Mouse (Mus musculus): ENCODE results near the gene Manbal. TPM values are rescaled to one million over a fixed set of nuclear protein-coding genes. Genes with fewer than 3 reads are reported as not detected.

Gene Manbal
- polyA plus RNA-seq, 2 experiments, result 52.8 to 82.3 TPM

- Histone ChIP-seq H3K36me3 (ENCODE audit: control insufficient read depth, insufficient read depth, low read length) (peaks cover 41% of the 10 kb centered on the region), H3K27me3 (ENCODE audit: control insufficient read depth, insufficient read depth, low read length) (no peaks in the 10 kb centered on the region), H3K9ac (ENCODE audit: low read depth, low read length, severe bottlenecking) (no peak overlapping the region), H3K4me3 (replicated peaks; ENCODE audit: low read length) (no peak overlapping the region), H3K4me2 (replicated peaks; ENCODE audit: low read depth, low read length, severe bottlenecking) (no peak overlapping the region), H3K9me3 (ENCODE audit: control insufficient read depth, low read length) (no peaks in the 10 kb centered on the region), H3K27ac (replicated peaks; ENCODE audit: low read depth, low read length) (no peak overlapping the region), H3K4me1 (ENCODE audit: control insufficient read depth, insufficient read depth, low read length) (no peaks in the 10 kb centered on the region)
- no peak for DNase-seq (ENCODE audit: low spot score)
- no peak for TF ChIP-seq POLR2A (IDR thresholded peaks at IDR 0.05; ENCODE audit: borderline replicate concordance, extremely low read depth, insufficient read depth, insufficient read length)
- ATAC-seq (ENCODE audit: low FRiP score, low read depth), result no peak
- 88% methylated on average over 2 of the region's 2 CpGs for WGBS
Observed at GRCm38 (mm10) chr2:157392331-157392730, 24.9 kb downstream of the Manbal start.

GRCm38 (mm10) chr2:157393549-157393948 lies 26.2 kb downstream of the Manbal start:
- Histone ChIP-seq H3K4me1 (ENCODE audit: control insufficient read depth, insufficient read depth, low read length) (no peaks in the 10 kb centered on the region), H3K4me2 (replicated peaks; ENCODE audit: low read depth, low read length, severe bottlenecking) (no peak overlapping the region), H3K27ac (replicated peaks; ENCODE audit: low read depth, low read length) (no peak overlapping the region), H3K9ac (ENCODE audit: low read depth, low read length, severe bottlenecking) (no peak overlapping the region), H3K4me3 (replicated peaks; ENCODE audit: low read length) (no peak overlapping the region), H3K36me3 (ENCODE audit: control insufficient read depth, insufficient read depth, low read length) (peaks cover 53% of the 10 kb centered on the region), H3K27me3 (ENCODE audit: control insufficient read depth, insufficient read depth, low read length) (no peaks in the 10 kb centered on the region), H3K9me3 (ENCODE audit: control insufficient read depth, low read length) (no peaks in the 10 kb centered on the region)
- TF ChIP-seq POLR2A (IDR thresholded peaks at IDR 0.05; ENCODE audit: borderline replicate concordance, extremely low read depth, insufficient read depth, insufficient read length), result no peak
- DNase-seq (ENCODE audit: low spot score) (no peak), ATAC-seq (ENCODE audit: low FRiP score, low read depth) (no peak)
- WGBS, result 97% methylated on average over 4 of the region's 4 CpGs

DNA sequence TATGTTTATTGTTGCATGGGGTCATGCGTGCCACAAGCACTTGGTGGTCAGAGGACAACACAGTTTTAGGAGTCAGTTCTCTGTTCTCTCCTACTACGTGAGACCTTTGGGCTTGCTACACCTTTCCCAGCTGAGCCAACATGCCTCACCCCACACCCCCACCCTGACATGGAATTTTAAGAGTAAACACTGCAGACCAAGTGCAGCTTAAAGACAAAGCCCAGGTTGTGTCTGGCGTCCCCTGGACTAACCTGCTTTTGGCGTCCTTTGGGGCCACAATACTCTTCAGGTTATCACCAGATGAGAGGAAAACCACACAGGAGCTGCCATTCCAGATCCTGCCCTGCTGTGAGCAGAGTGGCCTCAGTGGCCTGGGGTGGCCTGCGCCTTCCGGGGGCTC lies 27.5 kb downstream of the Manbal start:
- Histone ChIP-seq H3K36me3 (ENCODE audit: control insufficient read depth, insufficient read depth, low read length) (peaks cover 53% of the 10 kb centered on the region), H3K4me2 (replicated peaks; ENCODE audit: low read depth, low read length, severe bottlenecking) (no peak overlapping the region), H3K27me3 (ENCODE audit: control insufficient read depth, insufficient read depth, low read length) (no peaks in the 10 kb centered on the region), H3K4me3 (replicated peaks; ENCODE audit: low read length) (no peak overlapping the region), H3K9me3 (ENCODE audit: control insufficient read depth, low read length) (no peaks in the 10 kb centered on the region), H3K9ac (ENCODE audit: low read depth, low read length, severe bottlenecking) (no peak overlapping the region), H3K27ac (replicated peaks; ENCODE audit: low read depth, low read length) (no peak overlapping the region), H3K4me1 (ENCODE audit: control insufficient read depth, insufficient read depth, low read length) (no peaks in the 10 kb centered on the region)
- 71% methylated on average over 6 of the region's 6 CpGs for WGBS
- DNase-seq (ENCODE audit: low spot score) (no peak), ATAC-seq (ENCODE audit: low FRiP score, low read depth) (no peak)
- no peak for TF ChIP-seq POLR2A (IDR thresholded peaks at IDR 0.05; ENCODE audit: borderline replicate concordance, extremely low read depth, insufficient read depth, insufficient read length)

DNA sequence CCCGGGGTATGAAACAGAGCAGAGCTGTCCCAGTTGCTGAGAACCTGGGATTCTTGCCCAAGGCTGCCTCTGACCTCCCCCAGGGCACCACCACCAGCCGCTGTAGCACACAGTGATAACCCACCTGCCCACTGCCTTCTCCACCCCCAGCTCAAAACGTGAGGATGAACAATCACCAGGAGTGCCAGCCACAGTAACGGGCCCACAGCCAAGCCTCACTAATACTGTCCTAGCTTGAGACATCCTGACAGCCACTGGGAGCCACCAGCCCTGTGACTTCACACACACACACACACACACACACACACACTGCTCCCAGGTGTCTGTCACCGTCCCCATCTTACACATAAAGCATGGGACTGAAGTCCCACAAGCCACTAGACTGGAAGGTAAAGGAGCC lies 28.0 kb downstream of the Manbal start:
- peaks cover 48% of the 10 kb centered on the region for H3K36me3 ChIP-seq (ENCODE audit: control insufficient read depth, insufficient read depth, low read length)
- no peak for ATAC-seq (ENCODE audit: low FRiP score, low read depth)
- no peaks in the 10 kb centered on the region for H3K4me1 ChIP-seq (ENCODE audit: control insufficient read depth, insufficient read depth, low read length)
- TF ChIP-seq POLR2A (IDR thresholded peaks at IDR 0.05; ENCODE audit: borderline replicate concordance, extremely low read depth, insufficient read depth, insufficient read length), result no peak
- H3K9me3 ChIP-seq (ENCODE audit: control insufficient read depth, low read length), result no peaks in the 10 kb centered on the region
- no peak overlapping the region for H3K27ac ChIP-seq (replicated peaks; ENCODE audit: low read depth, low read length)
- DNase-seq (ENCODE audit: low spot score), result no peak
- H3K9ac ChIP-seq (ENCODE audit: low read depth, low read length, severe bottlenecking), result no peak overlapping the region
- WGBS, result 74% methylated on average over 5 of the region's 5 CpGs
- H3K4me3 ChIP-seq (replicated peaks; ENCODE audit: low read length), result no peak overlapping the region
- H3K4me2 ChIP-seq (replicated peaks; ENCODE audit: low read depth, low read length, severe bottlenecking), result no peak overlapping the region
- no peaks in the 10 kb centered on the region for H3K27me3 ChIP-seq (ENCODE audit: control insufficient read depth, insufficient read depth, low read length)

DNA sequence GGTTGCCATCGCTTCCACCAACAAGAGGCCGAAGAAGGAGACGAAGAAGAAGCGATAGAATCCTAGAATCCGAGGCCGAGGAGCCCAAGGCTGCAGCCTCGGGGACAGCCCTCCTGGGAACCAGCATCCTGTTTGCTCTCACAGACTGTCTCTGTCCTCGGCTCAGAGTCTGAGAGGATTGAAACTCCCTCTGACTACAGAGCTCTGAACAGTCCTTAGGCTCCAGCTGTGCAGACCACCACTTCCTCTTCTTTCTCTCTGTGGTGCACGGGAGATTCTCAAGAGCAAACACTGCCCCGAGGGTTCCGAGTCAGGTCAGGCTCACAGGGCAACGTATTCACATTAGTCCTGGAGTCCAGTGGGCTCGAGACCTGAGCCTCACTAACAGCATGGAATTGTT lies 28.6 kb downstream of the Manbal start:
- no peak for DNase-seq (ENCODE audit: low spot score)
- H3K9ac ChIP-seq (ENCODE audit: low read depth, low read length, severe bottlenecking), result no peak overlapping the region

GRCm38 (mm10) chr2:157397376-157397775 lies 30.0 kb downstream of the Manbal start:
- no peak overlapping the region for H3K27ac ChIP-seq (replicated peaks; ENCODE audit: low read depth, low read length)
- no peaks in the 10 kb centered on the region for H3K27me3 ChIP-seq (ENCODE audit: control insufficient read depth, insufficient read depth, low read length)
- no peak for DNase-seq (ENCODE audit: low spot score)
- 92% methylated on average over 4 of the region's 4 CpGs for WGBS
- no peaks in the 10 kb centered on the region for H3K4me1 ChIP-seq (ENCODE audit: control insufficient read depth, insufficient read depth, low read length)
- no peak for TF ChIP-seq POLR2A (IDR thresholded peaks at IDR 0.05; ENCODE audit: borderline replicate concordance, extremely low read depth, insufficient read depth, insufficient read length)
- H3K4me3 ChIP-seq (replicated peaks; ENCODE audit: low read length), result no peak overlapping the region
- H3K36me3 ChIP-seq (ENCODE audit: control insufficient read depth, insufficient read depth, low read length), result peaks cover 41% of the 10 kb centered on the region
- no peak for ATAC-seq (ENCODE audit: low FRiP score, low read depth)
- no peak overlapping the region for H3K4me2 ChIP-seq (replicated peaks; ENCODE audit: low read depth, low read length, severe bottlenecking)
- no peaks in the 10 kb centered on the region for H3K9me3 ChIP-seq (ENCODE audit: control insufficient read depth, low read length)
- no peak overlapping the region for H3K9ac ChIP-seq (ENCODE audit: low read depth, low read length, severe bottlenecking)

More for the DNA sequence above, 28.6 kb downstream of the Manbal start:
- Histone ChIP-seq H3K9me3 (ENCODE audit: control insufficient read depth, low read length) (no peaks in the 10 kb centered on the region), H3K27ac (replicated peaks; ENCODE audit: low read depth, low read length) (no peak overlapping the region), H3K4me2 (replicated peaks; ENCODE audit: low read depth, low read length, severe bottlenecking) (no peak overlapping the region), H3K27me3 (ENCODE audit: control insufficient read depth, insufficient read depth, low read length) (no peaks in the 10 kb centered on the region), H3K4me1 (ENCODE audit: control insufficient read depth, insufficient read depth, low read length) (no peaks in the 10 kb centered on the region), H3K4me3 (replicated peaks; ENCODE audit: low read length) (no peak overlapping the region), H3K36me3 (ENCODE audit: control insufficient read depth, insufficient read depth, low read length) (peaks cover 44% of the 10 kb centered on the region)
- WGBS, result 70% methylated on average over 13 of the region's 13 CpGs
- no peak for ATAC-seq (ENCODE audit: low FRiP score, low read depth)
- no peak for TF ChIP-seq POLR2A (IDR thresholded peaks at IDR 0.05; ENCODE audit: borderline replicate concordance, extremely low read depth, insufficient read depth, insufficient read length)
